Mouse (Mus musculus): ENCODE measurements around the gene Fbxw7. TPM values are rescaled to one million over a fixed set of nuclear protein-coding genes. Genes with fewer than 3 reads are reported as not detected.

The Fbxw7 gene
- polyA plus RNA-seq, 1 experiment from 2014 or later, result 8.9 TPM

DNA sequence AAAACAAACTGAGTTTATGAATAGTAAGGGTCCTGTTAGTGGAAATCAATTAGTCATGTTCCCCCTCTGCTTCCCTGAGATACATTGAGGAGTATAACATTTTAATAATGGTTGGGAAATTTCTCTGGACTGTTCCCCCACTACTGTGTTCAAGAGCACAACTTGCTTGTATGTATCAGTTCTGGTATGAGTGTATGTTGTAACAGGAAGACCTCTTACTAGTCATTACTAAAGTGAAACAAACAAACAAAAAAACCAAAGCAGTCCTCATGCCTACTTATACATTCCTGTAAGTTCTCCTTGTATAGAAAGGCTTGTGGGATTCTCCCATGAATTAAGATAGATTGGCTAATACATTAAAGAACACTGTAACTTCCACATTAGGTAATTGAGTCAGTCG is 131.3 kb downstream of the Fbxw7 start:
- WGBS, result 83% methylated on average over 1 of the region's 1 CpGs

DNA sequence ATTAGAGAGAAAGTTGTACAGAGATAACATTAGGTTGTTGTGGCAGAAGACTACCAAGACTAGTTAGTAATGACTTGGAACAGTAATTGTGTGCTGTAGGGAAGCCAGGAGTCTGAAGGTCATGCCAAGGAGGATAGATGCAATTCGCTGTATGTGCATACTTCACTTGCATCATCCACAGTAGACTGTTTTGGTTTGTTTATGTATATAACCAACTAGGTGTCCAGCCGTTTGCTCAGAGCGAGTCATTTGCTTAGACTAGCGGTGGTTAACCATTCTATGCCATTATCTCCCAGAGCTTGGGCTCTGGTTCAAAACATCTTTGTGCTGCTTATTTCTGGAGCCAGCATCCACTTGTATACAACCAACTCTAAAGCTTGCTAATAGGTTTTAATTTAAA is 134.3 kb downstream of the Fbxw7 start:
- WGBS, result 83% methylated on average over 4 of the region's 4 CpGs

More for the DNA sequence above, 131.3 kb downstream of the Fbxw7 start:
- no peaks in the 10 kb centered on the region for H3K27me3 ChIP-seq (ENCODE audit: control insufficient read depth, insufficient read depth, low read length)
- 0 out of 4 replicates have a peak, but pooled peaks cover 0 to 4% of the 10 kb centered on the region in 2 experiments for H3K4me1 ChIP-seq (ENCODE audit: control insufficient read depth in 2 of 2, insufficient read depth in 2 of 2, low read length in 2 of 2)
- H3K4me2 ChIP-seq (ENCODE audit: low read length), result no peak overlapping the region
- no peak overlapping the region for H3K27ac ChIP-seq (replicated peaks in 1 of 2; ENCODE audit: control insufficient read depth in 1 of 2, insufficient read depth in 1 of 2, low read depth in 2 of 2, low read length in 2 of 2)
- no peaks in the 10 kb centered on the region for H3K9me3 ChIP-seq (ENCODE audit: control insufficient read depth, low read length)
- ATAC-seq (ENCODE audit: insufficient number of reproducible peaks, insufficient read depth, low FRiP score, low read depth), result no peak
- no peak overlapping the region for H3K9ac ChIP-seq (ENCODE audit: low read length)
- H3K36me3 ChIP-seq (ENCODE audit: control insufficient read depth, insufficient read depth, low read length), result no peaks in the 10 kb centered on the region
- H3K4me3 ChIP-seq (ENCODE audit: control insufficient read depth in 1 of 2, insufficient read depth in 1 of 2, low read depth in 1 of 2, low read length in 2 of 2), result no peak overlapping the region

GRCm38 (mm10) chr3:84951698-84952097 is 136.6 kb downstream of the Fbxw7 start:
- ATAC-seq (ENCODE audit: insufficient number of reproducible peaks, insufficient read depth, low FRiP score, low read depth), result no peak
- Histone ChIP-seq H3K36me3 (ENCODE audit: control insufficient read depth, insufficient read depth, low read length) (no peaks in the 10 kb centered on the region), H3K9ac (ENCODE audit: low read length) (peak overlapping the region; percentile 63; the same call in 1 of the 2 replicates), H3K27ac (replicated peaks in 1 of 2; ENCODE audit: control insufficient read depth in 1 of 2, insufficient read depth in 1 of 2, low read depth in 2 of 2, low read length in 2 of 2) (0 out of 4 replicates have a peak overlapping the region, but pooled peaks of 1 of the 2 experiments have one; percentile 19), H3K9me3 (ENCODE audit: control insufficient read depth, low read length) (no peaks in the 10 kb centered on the region), H3K4me1 (ENCODE audit: control insufficient read depth in 2 of 2, insufficient read depth in 2 of 2, low read length in 2 of 2) (peaks cover 0 to 4% of the 10 kb centered on the region in 2 experiments; a peak in 2 of 4 replicates), H3K27me3 (ENCODE audit: control insufficient read depth, insufficient read depth, low read length) (no peaks in the 10 kb centered on the region), H3K4me2 (ENCODE audit: low read length) (peak overlapping the region; percentile 67), H3K4me3 (ENCODE audit: control insufficient read depth in 1 of 2, insufficient read depth in 1 of 2, low read depth in 1 of 2, low read length in 2 of 2) (peak overlapping the region; percentile 39 to 45)
- WGBS, result 56% methylated on average over 2 of the region's 2 CpGs

More for the DNA sequence above, 134.3 kb downstream of the Fbxw7 start:
- Histone ChIP-seq H3K9me3 (ENCODE audit: control insufficient read depth, low read length) (no peaks in the 10 kb centered on the region), H3K4me3 (ENCODE audit: control insufficient read depth in 1 of 2, insufficient read depth in 1 of 2, low read depth in 1 of 2, low read length in 2 of 2) (no peak overlapping the region), H3K9ac (ENCODE audit: low read length) (no peak overlapping the region), H3K36me3 (ENCODE audit: control insufficient read depth, insufficient read depth, low read length) (no peaks in the 10 kb centered on the region), H3K4me1 (ENCODE audit: control insufficient read depth in 2 of 2, insufficient read depth in 2 of 2, low read length in 2 of 2) (peaks cover 0 to 4% of the 10 kb centered on the region in 2 experiments; a peak in 2 of 4 replicates), H3K27ac (replicated peaks in 1 of 2; ENCODE audit: control insufficient read depth in 1 of 2, insufficient read depth in 1 of 2, low read depth in 2 of 2, low read length in 2 of 2) (no peak overlapping the region), H3K27me3 (ENCODE audit: control insufficient read depth, insufficient read depth, low read length) (no peaks in the 10 kb centered on the region), H3K4me2 (ENCODE audit: low read length) (no peak overlapping the region)
- ATAC-seq (ENCODE audit: insufficient number of reproducible peaks, insufficient read depth, low FRiP score, low read depth), result no peak

- 22% methylated on average over 13 of the region's 13 CpGs for WGBS
- H3K27me3 ChIP-seq (ENCODE audit: control insufficient read depth, insufficient read depth, low read length), result no peaks in the 10 kb centered on the region
Observed at GRCm38 (mm10) chr3:84952135-84952534, 137.1 kb downstream of the Fbxw7 start.

GRCm38 (mm10) chr3:84952585-84953187 is 137.6 kb downstream of the Fbxw7 start:
- Histone ChIP-seq H3K4me2 (ENCODE audit: low read length) (peak overlapping the region; percentile 67), H3K4me1 (ENCODE audit: control insufficient read depth in 2 of 2, insufficient read depth in 2 of 2, low read length in 2 of 2) (peaks cover 0 to 4% of the 10 kb centered on the region in 2 experiments; a peak in 2 of 4 replicates), H3K4me3 (ENCODE audit: control insufficient read depth in 1 of 2, insufficient read depth in 1 of 2, low read depth in 1 of 2, low read length in 2 of 2) (peak overlapping the region; percentile 39 to 45; a peak in 3 of 4 replicates), H3K27me3 (ENCODE audit: control insufficient read depth, insufficient read depth, low read length) (no peaks in the 10 kb centered on the region), H3K9me3 (ENCODE audit: control insufficient read depth, low read length) (no peaks in the 10 kb centered on the region), H3K36me3 (ENCODE audit: control insufficient read depth, insufficient read depth, low read length) (no peaks in the 10 kb centered on the region), H3K27ac (replicated peaks in 1 of 2; ENCODE audit: control insufficient read depth in 1 of 2, insufficient read depth in 1 of 2, low read depth in 2 of 2, low read length in 2 of 2) (peak overlapping the region in 1 of 2 experiments; percentile 3; a peak in 1 of 4 replicates), H3K9ac (ENCODE audit: low read length) (peak overlapping the region; percentile 63)
- no peak for ATAC-seq (ENCODE audit: insufficient number of reproducible peaks, insufficient read depth, low FRiP score, low read depth)
- 75% methylated on average over 7 of the region's 7 CpGs for WGBS

More at GRCm38 (mm10) chr3:84952135-84952534, 137.1 kb downstream of the Fbxw7 start:
- Histone ChIP-seq H3K36me3 (ENCODE audit: control insufficient read depth, insufficient read depth, low read length) (no peaks in the 10 kb centered on the region), H3K4me1 (ENCODE audit: control insufficient read depth in 2 of 2, insufficient read depth in 2 of 2, low read length in 2 of 2) (peaks cover 0 to 4% of the 10 kb centered on the region in 2 experiments; a peak in 2 of 4 replicates), H3K4me3 (ENCODE audit: control insufficient read depth in 1 of 2, insufficient read depth in 1 of 2, low read depth in 1 of 2, low read length in 2 of 2) (peak overlapping the region; percentile 39 to 45), H3K27ac (replicated peaks in 1 of 2; ENCODE audit: control insufficient read depth in 1 of 2, insufficient read depth in 1 of 2, low read depth in 2 of 2, low read length in 2 of 2) (peak overlapping the region; percentile 3 to 45; a peak in 2 of 4 replicates), H3K9ac (ENCODE audit: low read length) (peak overlapping the region; percentile 63), H3K9me3 (ENCODE audit: control insufficient read depth, low read length) (no peaks in the 10 kb centered on the region), H3K4me2 (ENCODE audit: low read length) (peak overlapping the region; percentile 67)
- ATAC-seq (ENCODE audit: insufficient number of reproducible peaks, insufficient read depth, low FRiP score, low read depth), result 0 out of 2 replicates have a peak, but pooled peaks have one; percentile 31

DNA sequence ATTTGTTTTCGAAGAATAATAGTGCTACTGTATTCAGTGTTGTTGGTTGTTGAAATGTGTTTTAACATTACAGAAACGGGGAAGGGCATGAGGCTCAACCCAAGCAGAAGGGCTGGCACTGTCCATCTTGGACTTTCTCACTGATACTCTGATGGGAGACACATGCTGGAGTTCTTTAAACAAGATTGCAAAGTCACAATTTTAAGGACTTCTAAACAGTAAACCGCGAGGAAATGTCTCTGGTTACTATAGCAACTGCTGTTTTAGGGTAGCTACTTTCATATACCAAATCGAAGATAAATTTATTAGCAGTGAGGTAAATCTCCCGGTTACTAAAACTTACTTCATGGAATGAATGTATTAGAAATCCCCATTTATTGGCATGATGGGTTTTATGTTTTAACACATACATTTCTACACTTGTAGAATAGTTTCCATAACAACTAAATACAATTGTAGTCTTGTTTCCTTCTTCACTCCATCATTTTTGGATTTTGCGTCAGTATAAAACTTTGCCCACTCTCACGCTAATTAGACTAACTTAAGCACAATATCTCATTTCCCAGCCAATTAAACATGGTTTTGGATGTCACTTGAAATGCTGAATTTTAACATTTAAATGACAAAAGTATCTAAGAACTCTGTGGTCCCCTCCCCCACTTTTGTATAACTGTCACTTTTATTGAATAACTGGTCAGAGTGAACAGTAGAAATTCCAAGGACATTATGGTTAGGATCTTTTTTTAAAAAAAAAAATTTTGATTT is 140.1 kb downstream of the Fbxw7 start:
- no peak for ATAC-seq (ENCODE audit: insufficient number of reproducible peaks, insufficient read depth, low FRiP score, low read depth)
- H3K9me3 ChIP-seq (ENCODE audit: control insufficient read depth, low read length), result no peaks in the 10 kb centered on the region
- no peak overlapping the region for H3K4me3 ChIP-seq (ENCODE audit: control insufficient read depth in 1 of 2, insufficient read depth in 1 of 2, low read depth in 1 of 2, low read length in 2 of 2)
- H3K27me3 ChIP-seq (ENCODE audit: control insufficient read depth, insufficient read depth, low read length), result no peaks in the 10 kb centered on the region
- no peaks in the 10 kb centered on the region; a peak in 2 of 4 replicates for H3K4me1 ChIP-seq (ENCODE audit: control insufficient read depth in 2 of 2, insufficient read depth in 2 of 2, low read length in 2 of 2)
- H3K4me2 ChIP-seq (ENCODE audit: low read length), result no peak overlapping the region
- H3K36me3 ChIP-seq (ENCODE audit: control insufficient read depth, insufficient read depth, low read length), result peaks cover 12% of the 10 kb centered on the region; the same call in 1 of the 2 replicates
- WGBS, result 92% methylated on average over 8 of the region's 8 CpGs
- no peak overlapping the region for H3K9ac ChIP-seq (ENCODE audit: low read length)
- H3K27ac ChIP-seq (replicated peaks in 1 of 2; ENCODE audit: control insufficient read depth in 1 of 2, insufficient read depth in 1 of 2, low read depth in 2 of 2, low read length in 2 of 2), result no peak overlapping the region

DNA sequence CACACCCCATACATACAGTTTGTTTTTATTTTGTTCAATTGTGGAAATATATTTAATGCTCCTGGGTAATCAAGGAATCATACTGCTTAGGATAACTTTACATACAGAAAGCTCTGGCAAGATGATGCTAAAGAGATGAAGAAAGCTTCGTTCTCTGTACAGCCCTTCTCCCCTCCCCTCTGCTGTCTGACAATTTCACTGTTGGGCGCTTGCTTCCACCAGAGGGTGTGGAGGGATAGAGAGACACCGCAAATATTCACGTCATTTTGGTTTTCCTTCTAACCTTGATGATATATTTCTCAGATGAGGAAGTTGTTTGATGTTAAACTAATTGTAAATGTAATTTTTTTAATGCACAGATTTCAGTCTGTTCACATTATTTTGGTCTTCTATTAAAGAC is 140.8 kb downstream of the Fbxw7 start:
- 75% methylated on average over 4 of the region's 4 CpGs for WGBS
- Histone ChIP-seq H3K4me2 (ENCODE audit: low read length) (no peak overlapping the region), H3K27ac (replicated peaks in 1 of 2; ENCODE audit: control insufficient read depth in 1 of 2, insufficient read depth in 1 of 2, low read depth in 2 of 2, low read length in 2 of 2) (no peak overlapping the region), H3K4me3 (ENCODE audit: control insufficient read depth in 1 of 2, insufficient read depth in 1 of 2, low read depth in 1 of 2, low read length in 2 of 2) (no peak overlapping the region), H3K4me1 (ENCODE audit: control insufficient read depth in 2 of 2, insufficient read depth in 2 of 2, low read length in 2 of 2) (no peaks in the 10 kb centered on the region; a peak in 2 of 4 replicates), H3K9ac (ENCODE audit: low read length) (no peak overlapping the region), H3K27me3 (ENCODE audit: control insufficient read depth, insufficient read depth, low read length) (no peaks in the 10 kb centered on the region), H3K36me3 (ENCODE audit: control insufficient read depth, insufficient read depth, low read length) (peaks cover 12% of the 10 kb centered on the region; the same call in 1 of the 2 replicates), H3K9me3 (ENCODE audit: control insufficient read depth, low read length) (no peaks in the 10 kb centered on the region)
- ATAC-seq (ENCODE audit: insufficient number of reproducible peaks, insufficient read depth, low FRiP score, low read depth), result no peak
